Mouse (Mus musculus) neutrophil, adult 59 days (primary cell): ENCODE measurements around the gene Rnf207. TPM values are rescaled to one million over a fixed set of nuclear protein-coding genes. Genes with fewer than 3 reads are reported as not detected.

Experiments used
- total RNA-seq, 2 experiments: library from RNA; stranded (reverse); gene quantifications; 1 replicate in 1 of 2; 2 replicates in 1 of 2; pipeline ENCODE4 v1.2.4; 2023

The Rnf207 gene
- total RNA-seq = not detected

DNA sequence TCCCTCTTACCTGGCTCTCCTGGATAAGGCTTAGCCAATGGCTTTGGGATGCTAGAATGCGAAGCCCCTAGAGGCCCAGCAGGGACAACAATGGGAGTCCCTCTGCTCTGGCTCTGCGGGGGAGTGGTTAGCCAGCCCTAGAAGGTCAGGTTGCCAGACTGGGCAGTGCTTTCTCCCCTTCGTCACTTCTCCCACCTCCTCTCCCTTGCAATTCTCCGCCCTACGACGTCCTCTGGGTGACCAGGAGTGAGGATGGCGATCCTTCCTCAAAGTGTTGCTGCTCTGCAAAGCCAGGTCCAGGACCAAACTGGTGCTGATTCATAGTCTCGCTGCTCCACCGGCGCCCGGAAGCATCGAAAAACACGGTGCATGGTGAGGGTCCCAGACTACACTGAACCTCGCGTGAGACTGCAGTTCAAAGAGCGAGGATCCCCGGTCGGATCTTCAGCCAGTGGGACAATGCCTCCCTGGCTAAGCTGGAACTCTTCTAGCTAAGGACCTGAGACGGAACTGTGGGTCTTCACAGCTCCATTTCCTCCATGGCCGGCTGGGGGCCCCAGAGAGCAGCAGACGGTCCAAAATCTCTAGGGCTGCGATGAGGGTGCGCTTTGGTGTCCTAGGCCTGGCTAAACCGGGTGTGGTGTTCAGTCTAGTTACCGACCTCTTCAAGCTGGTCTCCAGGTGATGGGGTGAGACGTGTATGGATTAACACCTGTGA lies at the start of gene Rnf207:
Gene Rnf207 (minus strand): TSS at position 477 of the 718 bp plus-strand sequence.

DNA sequence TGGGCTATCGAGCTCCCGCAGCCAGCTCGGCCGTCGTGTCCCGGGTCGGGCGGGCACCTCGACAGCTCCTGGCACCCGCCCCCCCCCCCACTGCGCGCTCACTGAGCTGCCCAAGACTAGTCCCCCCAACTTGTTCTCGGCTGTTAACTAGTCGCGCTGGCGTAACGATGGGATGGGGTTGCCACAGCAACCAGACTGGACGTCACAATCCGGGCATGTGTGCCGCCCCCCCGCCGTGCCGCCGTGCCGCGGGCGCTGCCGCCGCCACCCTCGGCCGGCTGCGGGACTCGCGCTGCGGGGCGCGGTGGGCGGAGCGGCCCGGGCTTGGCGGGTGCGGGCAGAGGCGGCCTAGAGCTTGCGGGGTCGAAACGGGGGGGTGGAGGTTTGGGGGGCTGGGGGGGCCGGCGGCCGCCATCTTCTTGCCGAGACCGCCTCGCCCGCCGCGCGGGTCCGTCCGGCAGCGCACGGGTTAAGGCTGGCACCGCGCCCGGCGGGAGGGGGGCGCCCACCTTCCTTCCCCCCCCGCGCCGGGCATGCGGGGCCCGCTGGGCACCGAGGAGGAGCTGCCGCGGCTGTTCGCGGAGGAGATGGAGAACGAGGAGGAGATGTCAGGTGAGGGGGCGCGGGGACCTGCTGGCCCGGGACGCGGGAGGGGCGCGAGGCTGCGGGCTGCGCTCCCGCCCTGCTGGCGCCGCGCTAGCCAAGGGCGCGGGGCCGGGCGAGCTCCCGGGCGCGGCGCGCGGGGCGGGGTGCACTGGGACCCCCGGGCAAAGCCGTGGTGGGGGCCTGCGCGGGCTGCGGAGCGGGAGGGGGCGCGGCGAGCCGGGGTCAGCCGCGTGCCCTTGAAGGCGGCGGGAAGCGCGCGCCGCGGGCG lies 19.9 kb upstream of the Rnf207 start, which contains the start of gene Chd5:
Gene Chd5 (plus strand): TSS at position 233 of the 874 bp plus-strand sequence.

DNA sequence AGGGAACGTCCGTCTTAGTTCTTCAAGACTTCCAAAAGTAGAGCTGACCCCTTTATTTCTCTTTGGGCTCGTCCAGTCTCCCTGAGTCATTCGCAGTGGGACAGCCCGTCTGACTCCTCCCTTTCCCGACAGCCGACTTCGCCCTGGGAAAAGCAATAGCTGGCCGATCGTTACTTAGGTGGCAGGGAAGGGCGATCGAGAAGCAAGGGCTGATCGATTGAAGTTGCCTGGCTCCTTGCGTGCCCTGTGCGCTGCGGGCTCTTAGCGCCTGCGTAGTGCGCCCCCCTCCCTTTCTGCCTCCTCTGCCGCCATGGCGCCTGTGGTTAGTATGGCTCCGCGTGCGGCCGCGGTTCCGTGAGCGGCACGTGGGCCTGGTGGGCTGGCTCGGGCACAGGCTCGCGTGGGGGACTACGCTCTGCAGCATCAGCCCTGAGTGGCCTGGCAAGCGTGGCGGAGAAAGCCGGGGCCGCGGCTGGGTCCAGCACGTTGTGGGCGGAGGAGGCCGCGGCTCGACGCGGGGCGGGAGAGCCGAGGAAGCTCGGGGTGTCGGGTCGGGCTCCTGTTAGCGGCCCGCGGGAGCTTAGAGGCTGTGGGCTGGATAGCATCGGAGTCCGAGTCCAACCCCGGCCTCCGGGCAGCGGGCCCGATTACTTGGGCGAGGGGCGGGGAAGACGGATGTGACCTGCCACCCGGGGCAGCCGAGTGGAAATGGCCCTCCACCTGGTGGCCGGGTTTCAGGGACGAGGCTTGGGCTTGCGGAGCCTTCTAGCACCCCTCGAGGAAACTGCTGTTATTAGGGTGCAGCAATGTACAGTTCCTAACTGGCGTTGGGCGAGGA lies 7.0 kb upstream of the Rnf207 start, which contains the start of gene Rpl22:
Gene Rpl22 (plus strand): TSS at position 169 of the 838 bp plus-strand sequence.

DNA sequence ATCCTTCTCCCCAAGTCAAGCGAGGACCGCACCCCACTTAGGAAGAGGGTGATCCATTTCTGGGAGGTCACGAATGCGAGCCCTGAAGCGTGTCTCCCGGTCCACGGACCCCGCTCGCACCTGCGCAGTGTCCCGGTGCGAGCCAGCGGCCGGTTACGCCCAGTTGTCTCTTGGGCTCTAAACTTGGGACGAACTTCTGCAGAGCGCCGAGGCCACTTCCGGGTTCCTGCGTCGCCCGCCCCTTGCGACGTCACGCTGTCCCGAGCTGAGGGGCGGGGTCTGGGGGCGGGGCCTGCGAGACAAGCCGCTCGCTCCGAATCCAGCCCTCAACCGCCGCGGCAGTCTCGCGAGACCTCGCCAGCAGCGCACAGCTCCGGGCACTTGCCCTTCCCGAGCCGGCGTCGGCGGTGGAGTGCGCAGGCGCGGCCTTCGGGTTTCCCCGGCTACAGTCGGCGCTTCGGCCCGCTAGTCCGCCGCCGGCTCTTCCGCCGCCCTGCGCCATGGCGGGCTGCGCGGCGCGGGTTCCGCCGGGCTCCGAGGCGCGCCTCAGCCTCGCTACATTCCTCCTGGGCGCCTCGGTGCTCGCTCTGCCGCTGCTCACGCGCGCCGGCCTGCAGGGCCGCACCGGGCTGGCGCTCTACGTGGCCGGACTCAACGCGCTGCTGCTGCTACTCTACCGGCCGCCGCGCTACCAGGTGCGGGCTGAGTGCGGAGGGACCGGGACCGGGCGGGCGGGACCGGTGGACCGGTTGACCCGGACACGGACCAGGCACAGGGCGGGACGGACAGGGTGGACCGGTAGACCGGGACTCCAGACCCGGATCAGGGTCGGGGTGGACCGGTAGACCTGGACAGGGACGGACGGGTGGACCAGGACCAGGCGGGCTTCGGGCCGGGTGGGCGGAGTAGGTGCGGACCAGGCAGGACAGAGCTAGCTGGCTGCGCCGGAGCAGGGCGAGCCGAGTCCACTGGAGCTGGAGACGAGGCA lies 21.6 kb downstream of the Rnf207 start, which contains the start of gene Icmt:
Gene Icmt (plus strand): TSS at position 354 of the 988 bp plus-strand sequence.

DNA sequence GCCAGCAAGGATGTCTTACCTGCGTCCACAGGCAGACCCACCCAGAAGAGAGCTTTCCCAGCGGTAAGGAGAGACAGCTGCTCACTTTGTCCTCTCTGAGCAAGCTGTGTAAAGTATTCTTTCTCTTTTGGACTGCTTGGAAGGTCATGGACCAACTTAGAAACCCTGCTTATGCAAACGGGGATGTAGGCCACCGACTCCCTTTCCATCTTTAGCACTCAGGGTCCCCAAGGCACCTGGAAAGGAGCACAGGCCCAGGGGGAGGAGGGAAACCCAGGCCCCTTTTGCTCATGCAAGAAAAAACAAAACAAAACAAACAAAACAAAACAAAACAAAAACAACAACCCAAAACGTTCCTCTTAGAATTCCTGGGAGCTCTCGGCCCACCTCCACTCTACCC lies 27.2 kb downstream of the Rnf207 start, which contains the start of gene Hes3:
Gene Hes3 (minus strand): TSS at position 101 of the 400 bp plus-strand sequence.

DNA sequence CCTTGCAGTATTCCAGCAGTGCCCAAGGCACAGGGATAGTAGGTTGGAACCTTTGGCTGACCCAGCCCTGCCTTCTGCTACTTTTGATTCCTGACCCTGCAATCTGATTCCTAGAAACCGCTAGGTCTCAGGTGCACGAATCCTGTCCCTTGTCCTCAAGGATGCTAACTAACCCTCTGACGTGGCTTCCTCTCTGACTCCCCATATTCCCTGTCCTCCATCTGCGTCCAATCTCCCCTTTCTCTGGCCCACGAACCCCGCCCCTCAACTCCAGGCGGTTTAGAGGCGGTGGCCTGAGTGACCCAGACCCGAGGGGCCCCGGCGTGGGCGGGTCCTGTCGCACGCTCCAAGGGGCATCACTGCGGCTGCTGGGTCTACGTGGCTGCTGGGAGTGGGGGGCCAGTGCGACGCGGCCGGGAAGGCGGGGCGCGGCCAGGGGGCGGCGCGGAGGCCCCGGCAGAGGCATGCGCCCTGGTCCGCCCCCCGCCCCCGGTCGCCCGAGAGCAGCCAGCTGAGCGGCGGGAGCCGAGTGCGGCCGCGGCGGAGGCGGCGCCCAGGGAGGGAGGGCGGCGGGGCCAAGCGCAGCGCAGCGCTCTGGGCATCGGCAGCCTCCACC lies 45.1 kb downstream of the Rnf207 start, which contains the start of gene Gpr153:
Gene Gpr153 (plus strand): TSS at position 612 of the 616 bp plus-strand sequence.

Other genes with a start within 250 kb of the Rnf207 start
- 1 to 10 TPM; 2.5 to 6.8 TPM for gene Plekhg5, start 246.5 kb downstream of the Rnf207 start, total RNA-seq
- gene Tnfrsf25, start 203.1 kb downstream of the Rnf207 start, total RNA-seq = under 1 TPM in 1 of 2 experiments, not detected in 1; 0.29 TPM
- gene Espn, start 166.6 kb downstream of the Rnf207 start, total RNA-seq = under 1 TPM; 0.38 to 0.90 TPM
- gene Hes2, start 160.1 kb downstream of the Rnf207 start, total RNA-seq = not detected
- 10 to 100 TPM; 26.6 to 35.1 TPM for gene Acot7, start 140.9 kb downstream of the Rnf207 start, total RNA-seq
- gene Gpr153, start 44.8 kb downstream of the Rnf207 start, total RNA-seq = under 1 TPM; 0.44 TPM
- gene Hes3, start 27.3 kb downstream of the Rnf207 start, total RNA-seq = not detected
- gene Icmt, start 21.8 kb downstream of the Rnf207 start, total RNA-seq = 10 to 100 TPM; 11.7 to 12.1 TPM
- 100 to 1,000 TPM; 266 to 319 TPM for gene Rpl22, start 6.7 kb upstream of the Rnf207 start, total RNA-seq
- not detected for gene Chd5, start 19.7 kb upstream of the Rnf207 start, total RNA-seq
- under 1 TPM; 0.71 to 0.78 TPM for gene Nphp4, start 157.7 kb upstream of the Rnf207 start, total RNA-seq
- gene Kcnab2, start 158.9 kb upstream of the Rnf207 start, total RNA-seq = 100 to 1,000 TPM; 103 to 108 TPM